Mouse (Mus musculus): Measurements from ENCODE around the gene Hmga1.

The Hmga1 gene

DNA sequence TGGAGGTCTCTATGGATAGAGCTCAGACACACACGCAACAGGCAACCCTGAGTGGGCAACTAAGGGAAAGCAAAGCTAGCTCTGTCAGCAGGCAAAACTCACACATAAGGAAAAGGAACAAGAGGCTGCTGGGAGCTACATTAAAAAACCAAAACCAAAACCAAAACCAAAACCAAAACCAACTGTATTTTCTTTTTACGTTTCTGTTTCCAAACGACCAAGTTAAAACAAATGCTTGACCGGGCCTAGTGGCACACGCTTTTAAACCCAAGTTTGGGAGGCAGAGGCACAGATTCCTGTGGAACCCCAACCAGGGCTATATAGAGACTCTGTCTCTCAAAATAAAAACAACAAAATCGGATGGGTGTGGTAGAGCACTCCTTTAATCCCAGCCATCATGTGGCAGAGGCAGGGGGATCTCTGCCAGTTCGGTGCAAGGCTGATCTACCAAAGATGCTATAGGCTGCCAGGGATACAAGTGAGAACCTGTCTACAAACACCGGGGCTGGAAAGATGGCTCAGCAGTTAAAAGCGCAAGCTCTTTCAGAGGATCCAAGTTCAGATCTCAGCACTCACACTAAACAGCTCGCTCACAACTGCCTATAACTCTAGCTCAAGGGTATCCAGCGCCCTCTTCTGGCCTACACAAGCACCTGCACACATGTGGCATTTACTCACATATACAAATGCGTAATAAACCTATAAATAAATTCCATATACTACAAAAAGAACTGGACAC is 35.7 kb downstream of the Hmga1 start:
- no peak for DNase-seq

DNA sequence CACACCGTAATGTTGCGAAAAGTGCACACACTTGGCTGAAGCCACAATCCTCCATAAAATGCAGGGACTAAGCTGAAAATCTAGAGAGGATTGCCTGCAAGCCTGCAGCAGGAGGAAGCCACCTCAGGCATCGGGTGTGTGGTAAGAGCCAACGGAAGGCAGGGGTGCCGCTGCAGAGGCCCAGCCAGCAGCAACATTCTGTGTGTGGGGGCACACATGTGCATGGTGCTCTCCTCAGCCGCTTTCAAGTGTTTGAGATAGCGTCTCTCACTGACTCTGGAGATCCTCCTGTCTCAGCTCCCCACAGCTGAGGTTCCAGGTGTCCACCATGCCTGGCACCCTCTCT is 36.2 kb downstream of the Hmga1 start:
- no peak for DNase-seq

DNA sequence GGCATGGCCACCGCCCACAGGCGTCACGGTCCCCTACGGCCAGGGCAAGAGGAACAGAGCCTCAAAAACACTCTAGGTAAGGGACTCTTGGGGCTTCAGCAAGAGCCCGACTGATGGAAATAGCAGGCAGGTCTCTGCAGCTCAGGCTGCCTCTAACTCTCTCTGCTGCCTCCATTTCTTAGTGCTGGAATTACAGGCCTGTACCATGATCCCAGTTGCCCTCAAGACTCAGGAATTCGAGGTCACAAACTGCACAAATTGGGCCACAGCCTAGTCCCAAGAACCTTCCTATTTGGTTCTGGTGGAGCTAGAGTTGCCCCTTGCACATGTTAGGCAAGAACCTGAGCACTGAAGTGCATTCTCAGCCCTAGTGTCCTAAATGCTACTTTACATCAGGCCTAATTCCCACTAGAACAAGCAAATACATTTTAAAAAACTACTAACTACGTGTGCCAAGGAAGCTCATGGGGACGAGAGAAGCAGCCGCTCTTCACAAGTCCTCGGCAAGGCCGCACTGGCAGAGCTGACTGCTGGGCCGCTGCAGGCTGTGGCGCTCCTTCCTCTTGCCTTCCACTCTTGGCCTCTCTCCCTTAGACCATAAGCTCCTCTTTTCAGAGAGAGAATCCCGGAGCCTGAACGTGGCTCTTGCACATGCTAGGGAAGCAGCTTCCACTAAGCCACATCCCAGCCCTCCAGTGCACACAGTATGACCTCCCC is 39.5 kb downstream of the Hmga1 start:
- DNase-seq: no peak

DNA sequence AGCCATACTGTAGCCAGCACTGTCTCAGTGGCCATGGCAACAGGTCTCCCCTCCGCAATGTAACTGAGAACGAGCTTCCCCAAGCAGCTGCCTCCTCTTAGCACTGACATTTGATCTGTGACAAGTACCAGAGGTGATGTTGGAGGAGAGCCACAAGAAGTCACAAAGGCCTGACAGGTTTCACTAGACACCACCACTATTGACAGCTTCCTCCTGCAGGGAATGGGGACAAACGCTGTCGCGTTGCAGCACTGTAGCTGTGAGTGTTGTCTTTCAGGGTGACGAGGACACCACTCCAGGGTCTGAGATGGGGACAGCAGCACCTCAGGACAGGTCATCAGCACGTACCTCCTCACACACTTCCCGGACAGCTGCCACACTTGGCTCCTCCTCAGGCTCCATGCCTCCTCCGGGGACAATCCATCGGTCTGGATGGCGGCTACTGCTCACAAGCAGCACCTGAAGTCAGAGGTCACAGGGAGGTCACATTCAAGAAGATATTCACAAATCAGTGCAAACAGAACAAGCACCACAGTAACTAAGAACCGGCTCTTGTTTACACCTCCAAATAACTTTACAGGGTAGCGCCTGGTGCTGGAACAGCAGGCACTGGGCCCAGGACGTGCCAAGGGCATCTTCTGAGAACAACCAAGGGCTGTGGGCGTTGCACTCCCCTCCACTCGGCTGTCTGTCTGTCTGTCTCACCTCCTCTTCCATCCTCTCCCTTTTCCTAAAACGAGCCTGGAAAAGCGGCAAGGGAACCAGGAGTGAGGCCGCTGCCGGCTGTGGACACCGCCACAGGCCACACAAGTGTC is 40.3 kb downstream of the Hmga1 start:
- DNase-seq: no peak

DNA sequence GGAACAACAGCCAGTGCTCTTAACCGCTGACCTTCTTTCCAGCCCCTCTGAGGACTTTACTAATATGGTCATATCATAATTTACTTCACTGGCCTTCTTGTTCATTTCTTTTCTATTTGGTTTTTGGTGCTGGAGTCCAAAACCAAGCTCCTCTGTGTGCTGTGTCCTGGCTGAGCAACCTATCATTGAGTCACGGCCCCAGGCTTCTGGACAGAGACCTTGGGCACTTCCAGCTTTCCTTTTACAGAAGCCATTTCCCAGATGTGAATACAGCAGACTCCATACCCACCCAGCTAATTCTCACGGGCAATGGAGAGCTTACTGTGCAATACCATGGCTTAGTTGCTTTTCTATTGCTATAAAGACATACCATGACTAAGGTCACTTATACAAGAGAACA is 44.0 kb downstream of the Hmga1 start:
- no peak for DNase-seq

DNA sequence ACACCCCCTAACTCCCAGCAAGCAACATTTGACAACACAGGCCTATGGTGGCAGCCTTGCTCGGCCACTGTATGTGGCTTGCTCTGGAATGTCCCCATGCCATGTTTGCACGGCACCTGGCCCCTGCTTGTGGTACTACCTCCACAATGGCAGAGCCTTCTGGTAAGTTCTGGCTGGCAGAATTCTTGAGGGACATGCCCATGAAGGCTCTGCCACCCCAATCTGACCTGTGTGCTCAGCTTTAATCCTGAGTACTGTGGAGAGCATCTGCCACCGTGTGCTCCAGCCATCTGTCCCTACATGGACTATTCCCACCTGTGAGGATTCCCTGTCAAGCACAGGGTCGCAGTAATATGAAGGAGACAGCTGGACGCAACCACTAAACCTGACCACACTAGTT is 44.6 kb downstream of the Hmga1 start:
- DNase-seq: no peak

- no peak for DNase-seq
These were observed 46.7 kb downstream of the Hmga1 start for GRCm38 (mm10) chr17:27603036-27603435.

GRCm38 (mm10) chr17:27603522-27604234 is 47.4 kb downstream of the Hmga1 start:
- DNase-seq: no peak

DNA sequence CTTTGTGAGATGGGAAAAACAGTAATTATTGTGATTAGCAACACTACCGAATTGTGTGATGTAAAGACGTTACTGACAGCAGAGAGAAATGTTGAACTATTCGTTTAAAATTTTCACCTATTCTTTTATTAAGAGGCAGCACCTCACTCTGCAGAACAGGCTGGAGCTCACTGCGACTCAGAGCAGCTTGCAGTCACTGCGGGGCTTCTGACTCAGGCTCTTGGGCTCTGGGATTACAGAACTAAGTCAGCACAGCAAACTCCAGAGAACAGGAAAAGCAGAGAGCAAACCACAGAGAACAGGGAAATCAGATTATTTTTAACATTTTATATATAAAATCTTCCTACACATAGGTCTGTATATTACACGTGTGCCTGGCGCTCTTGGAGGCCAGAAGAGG is 53.3 kb downstream of the Hmga1 start:
- DNase-seq: no peak

- DNase-seq: no peak
These were observed 54.6 kb downstream of the Hmga1 start for GRCm38 (mm10) chr17:27610679-27611518.

DNA sequence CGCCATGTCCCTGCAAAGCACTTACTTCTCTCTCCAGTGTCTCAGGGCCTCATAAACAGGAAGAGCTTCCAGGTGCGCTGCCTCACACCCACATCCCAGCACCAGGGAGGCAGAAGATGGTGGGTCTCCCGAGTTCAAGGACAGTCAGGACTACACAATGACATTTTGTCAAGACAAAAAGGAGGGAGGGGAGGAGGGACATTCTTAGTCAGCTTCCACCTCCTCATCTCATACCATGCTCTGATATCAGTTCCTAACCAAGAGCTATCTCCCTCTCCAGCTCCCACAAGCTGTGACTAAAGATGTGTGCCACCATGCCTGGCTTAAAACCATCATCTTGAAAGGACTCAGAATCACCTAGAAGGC is 55.2 kb downstream of the Hmga1 start:
- DNase-seq: no peak

DNA sequence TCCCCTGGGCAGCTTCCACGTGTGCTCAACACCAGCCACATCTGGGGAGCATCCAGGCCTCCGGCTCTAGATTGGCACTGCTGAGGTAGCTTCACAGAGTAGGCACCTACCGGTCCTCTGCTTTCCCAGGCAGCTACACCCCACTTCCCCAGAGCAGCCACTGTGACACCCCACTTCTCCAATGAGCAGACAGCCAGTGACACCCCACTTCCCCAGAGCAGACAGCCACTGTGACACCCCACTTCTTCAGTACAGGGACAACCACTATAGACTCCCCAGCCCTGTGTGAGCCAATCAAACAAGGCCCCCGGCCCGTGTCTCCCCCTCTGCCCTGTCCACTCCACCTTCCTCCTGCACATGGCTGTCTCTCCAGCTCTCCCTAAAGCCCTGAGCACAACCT is 55.7 kb downstream of the Hmga1 start:
- DNase-seq: no peak

DNA sequence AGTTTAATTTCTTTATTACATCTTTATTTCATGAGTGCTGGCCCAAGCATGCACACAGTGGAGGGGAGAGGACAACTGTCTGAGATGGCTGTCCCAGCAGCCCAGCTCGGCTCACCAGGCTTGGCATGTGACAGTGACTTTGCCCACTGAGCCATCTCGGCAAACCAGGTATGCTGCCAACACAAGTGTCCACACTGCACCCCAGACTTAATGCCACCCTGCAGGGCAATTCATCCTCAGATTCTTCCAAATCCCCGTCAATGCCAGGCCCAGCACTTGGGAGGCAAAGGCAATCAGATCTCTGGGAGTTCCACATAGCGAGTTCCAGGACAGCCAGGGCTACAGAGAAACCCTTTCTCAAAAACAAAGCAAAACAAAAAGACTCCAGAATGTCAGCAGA is 56.7 kb downstream of the Hmga1 start:
- no peak for DNase-seq
